Comparison of ENCODE assay signal across 15 mouse cellular contexts in the genomic region with DNA sequence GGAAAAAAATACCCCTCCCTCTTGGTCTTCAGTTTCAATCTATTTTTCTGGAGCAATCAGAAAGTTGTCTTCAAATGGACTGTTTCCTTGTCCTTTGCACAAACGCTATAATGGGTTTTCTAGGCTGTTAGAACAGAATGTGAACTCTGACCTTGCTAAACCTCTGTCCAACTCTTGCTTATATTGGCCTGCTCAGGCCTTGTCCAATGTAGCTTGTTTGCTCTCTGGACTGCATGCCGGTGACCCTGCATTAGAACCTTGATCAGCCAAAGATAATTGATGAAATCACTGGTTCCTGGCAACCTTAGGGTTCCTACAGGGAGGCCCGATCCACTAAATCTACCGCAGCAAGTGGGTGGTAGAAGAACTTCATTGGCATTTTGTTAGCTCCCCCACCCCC. TPM values are rescaled to one million over a fixed set of nuclear protein-coding genes. Genes with fewer than 3 reads are reported as not detected.
"Had no signal": no experiment of that assay in that cellular context is flagged by ENCODE, and none has a peak within 500 bp of the region (broad histone marks: within the 10 kb centered on the region; RNA-seq: fewer than 3 reads in every experiment).

No protein-coding gene starts in this region.

- ATAC-seq: hindbrain, embryonic 16.5 days; inflammation-experienced regulatory T-cells, adult 6 months; intestine, postnatal 0 days; midbrain, embryonic 13.5 days had no signal

- H3K4me2 ChIP-seq: midbrain, embryonic 13.5 days; stomach, embryonic 15.5 days had no signal

- H3K27me3 ChIP-seq: limb, embryonic 15.5 days; lung, embryonic 15.5 days; stomach, embryonic 15.5 days had no signal

- H3K4me3 ChIP-seq: limb, embryonic 15.5 days; lung, embryonic 15.5 days; midbrain, embryonic 13.5 days; stomach, embryonic 15.5 days had no signal

- H3K27ac ChIP-seq: limb, embryonic 15.5 days; lung, embryonic 15.5 days; macrophage; midbrain, embryonic 13.5 days; stomach, embryonic 15.5 days had no signal

- DNase-seq: layer of hippocampus, adult 9-11 months; layer of hippocampus, postnatal 36 days; lung, postnatal 14 days; right cerebral cortex, postnatal 14 days; thymus, adult 2 months; thymus, postnatal 25 days had no signal

- H3K36me3 ChIP-seq: limb, embryonic 15.5 days; lung, embryonic 15.5 days; midbrain, embryonic 13.5 days; stomach, embryonic 15.5 days had no signal

- H3K9me3 ChIP-seq: limb, embryonic 15.5 days; lung, embryonic 15.5 days; midbrain, embryonic 13.5 days; stomach, embryonic 15.5 days had no signal

- H3K4me1 ChIP-seq: lung, embryonic 15.5 days; stomach, embryonic 15.5 days had no signal

- H3K9ac ChIP-seq: limb, embryonic 15.5 days; lung, embryonic 15.5 days; midbrain, embryonic 13.5 days; stomach, embryonic 15.5 days had no signal

RNA-seq across cellular contexts. Expression of a gene that starts 6.8 kb away (rescaled TPM):
- total RNA-seq: layer of hippocampus, postnatal 36 days; midbrain, postnatal 0 days had no signal
- polyA plus RNA-seq: midbrain, embryonic 13.5 days had no signal
